Mouse (Mus musculus): ENCODE measurements at regions not wholly inside any gene's neighbourhood (a gene's known extent, or its start where the extent isn't known, plus 50 kb on each side); places are given as distances from the start of the nearest gene placed in this dataset.

- ATAC-seq (ENCODE audit: insufficient number of reproducible peaks, low FRiP score, low TSS enrichment): peak; percentile 71
Observed at GRCm38 (mm10) chr4:54282934-54283333, 457.1 kb downstream of the Tmem38b start.

- ATAC-seq (ENCODE audit: insufficient number of reproducible peaks, low FRiP score, low TSS enrichment): no peak
Observed at GRCm38 (mm10) chr4:54313804-54314203, 488.0 kb downstream of the Tmem38b start.

GRCm38 (mm10) chr4:54324851-54325250, 499.0 kb downstream of the Tmem38b start:
- ATAC-seq (ENCODE audit: insufficient number of reproducible peaks, low FRiP score, low TSS enrichment): no peak

DNA sequence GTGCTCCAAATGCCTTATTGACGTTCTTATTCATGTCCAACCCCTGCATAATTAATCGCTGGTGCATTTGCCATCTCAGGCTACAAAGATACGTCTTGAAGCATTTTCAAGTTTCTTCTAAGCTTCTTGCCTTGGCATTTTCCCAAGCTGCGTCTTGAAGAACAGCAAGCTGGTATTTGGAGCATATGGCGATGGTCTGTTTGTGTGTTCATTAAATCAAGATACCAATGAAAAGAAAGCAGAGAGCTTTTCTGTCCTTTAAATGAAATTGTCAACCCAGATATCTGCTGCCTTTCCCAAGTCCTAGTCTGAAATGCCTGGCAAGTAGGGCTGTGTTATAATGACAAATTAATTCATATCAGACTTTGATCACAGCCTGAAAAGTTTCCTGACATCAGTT, 502.4 kb downstream of the Tmem38b start:
- ATAC-seq (ENCODE audit: insufficient number of reproducible peaks, low FRiP score, low TSS enrichment): no peak

DNA sequence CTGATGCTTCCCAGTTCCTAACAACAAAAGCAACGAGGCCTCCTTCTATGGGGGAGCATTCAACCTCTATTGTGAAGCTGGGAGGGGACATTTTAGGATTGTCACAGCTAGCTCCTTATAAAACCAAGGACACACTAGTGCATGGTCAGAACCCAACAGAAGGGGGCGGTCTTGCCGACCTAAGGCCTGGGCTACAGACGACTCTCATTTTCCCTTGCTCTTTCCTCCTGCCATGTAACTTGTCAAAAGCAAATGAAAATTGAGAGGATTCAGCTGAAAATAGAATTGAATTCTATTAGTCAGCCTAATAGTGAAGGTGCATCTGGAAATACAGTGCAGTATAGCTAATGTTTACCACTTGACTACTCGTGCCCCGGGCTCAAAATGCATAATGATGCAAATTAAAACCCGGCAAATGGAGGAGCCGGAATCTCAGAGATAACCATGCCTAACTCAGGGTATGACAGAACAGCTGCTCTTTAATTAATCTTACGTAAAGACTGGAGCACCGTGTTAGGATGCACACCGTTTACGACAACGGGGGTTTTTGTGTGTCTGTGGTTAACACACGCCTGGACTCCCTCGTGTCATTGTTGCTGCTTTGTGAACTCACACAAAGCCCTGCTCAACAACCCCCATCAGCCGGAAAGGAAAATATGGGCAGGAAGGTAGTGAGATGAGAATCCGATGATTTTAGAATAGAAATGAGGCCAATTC, 503.0 kb downstream of the Tmem38b start:
- ATAC-seq (ENCODE audit: insufficient number of reproducible peaks, low FRiP score, low TSS enrichment): 0 out of 2 replicates have a peak, but pooled peaks have one; percentile 33

- no peak for ATAC-seq (ENCODE audit: insufficient number of reproducible peaks, low FRiP score, low TSS enrichment)
Observed at GRCm38 (mm10) chr4:54330686-54331085, 504.8 kb downstream of the Tmem38b start.

GRCm38 (mm10) chr4:54331588-54332211, 505.9 kb downstream of the Tmem38b start:
- ATAC-seq (ENCODE audit: insufficient number of reproducible peaks, low FRiP score, low TSS enrichment): no peak

GRCm38 (mm10) chr4:54332261-54332660, 506.4 kb downstream of the Tmem38b start:
- ATAC-seq (ENCODE audit: insufficient number of reproducible peaks, low FRiP score, low TSS enrichment): no peak

DNA sequence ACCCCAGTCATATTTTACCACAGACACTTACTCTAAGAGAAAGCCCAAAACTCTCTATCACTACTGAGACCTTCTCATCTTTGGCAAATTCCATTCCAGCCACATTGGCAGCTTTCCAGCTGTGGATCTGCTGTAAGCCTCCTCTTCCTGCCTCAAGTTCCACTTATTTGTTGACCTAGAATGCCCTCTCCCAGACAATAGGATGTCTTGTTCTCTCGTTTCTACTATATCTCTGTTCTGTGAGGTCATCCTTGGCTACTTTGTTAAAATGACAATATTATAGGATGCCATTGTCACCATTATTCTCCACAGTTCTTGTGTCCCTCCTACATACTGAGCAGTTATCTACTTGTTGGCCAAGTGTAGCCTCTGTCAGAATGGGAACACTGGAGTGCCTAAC, 512.7 kb downstream of the Tmem38b start:
- ATAC-seq (ENCODE audit: insufficient number of reproducible peaks, low FRiP score, low TSS enrichment): no peak

GRCm38 (mm10) chr4:54340106-54340505, 514.3 kb downstream of the Tmem38b start:
- no peak for ATAC-seq (ENCODE audit: insufficient number of reproducible peaks, low FRiP score, low TSS enrichment)

- no peak for ATAC-seq (ENCODE audit: insufficient number of reproducible peaks, low FRiP score, low TSS enrichment)
Observed at GRCm38 (mm10) chr4:54353657-54354390, 528.0 kb downstream of the Tmem38b start.

DNA sequence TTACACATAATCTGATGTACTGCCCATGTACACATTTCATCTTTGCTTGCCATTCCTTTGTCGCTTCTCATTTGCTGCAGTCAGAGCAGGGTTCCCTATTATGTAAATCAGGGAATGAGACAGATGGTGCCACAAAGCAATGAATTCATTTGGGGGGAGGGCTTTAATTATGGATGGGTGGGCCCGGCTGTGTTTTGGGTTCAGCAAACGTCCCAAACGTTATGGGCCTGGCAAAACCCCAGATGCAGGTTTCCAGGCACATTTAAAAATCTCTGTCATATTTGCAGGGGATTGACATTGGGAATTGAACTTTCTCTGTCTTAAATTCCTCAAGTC, 528.5 kb downstream of the Tmem38b start:
- ATAC-seq (ENCODE audit: insufficient number of reproducible peaks, low FRiP score, low TSS enrichment): no peak

GRCm38 (mm10) chr4:54355381-54356040, 529.7 kb downstream of the Tmem38b start:
- no peak for ATAC-seq (ENCODE audit: insufficient number of reproducible peaks, low FRiP score, low TSS enrichment)

DNA sequence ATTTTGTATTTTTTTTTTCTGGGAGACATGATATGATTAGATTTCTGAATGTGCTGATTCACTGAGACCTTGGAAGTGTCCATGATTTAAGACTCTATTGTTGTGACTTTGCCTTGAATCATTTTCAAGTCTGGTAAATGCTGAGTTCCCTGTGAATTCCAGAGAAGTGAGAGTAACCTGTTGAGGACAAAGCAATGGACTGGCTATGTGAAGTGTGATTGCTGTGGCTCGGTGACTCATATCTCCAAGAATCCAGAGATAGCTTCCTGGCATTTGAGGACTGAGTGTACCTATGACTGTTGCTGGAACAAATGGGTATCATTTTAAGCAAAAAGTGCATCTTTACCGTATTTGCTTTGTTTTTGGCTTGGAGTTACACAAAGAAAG, 530.2 kb downstream of the Tmem38b start:
- ATAC-seq (ENCODE audit: insufficient number of reproducible peaks, low FRiP score, low TSS enrichment): no peak

DNA sequence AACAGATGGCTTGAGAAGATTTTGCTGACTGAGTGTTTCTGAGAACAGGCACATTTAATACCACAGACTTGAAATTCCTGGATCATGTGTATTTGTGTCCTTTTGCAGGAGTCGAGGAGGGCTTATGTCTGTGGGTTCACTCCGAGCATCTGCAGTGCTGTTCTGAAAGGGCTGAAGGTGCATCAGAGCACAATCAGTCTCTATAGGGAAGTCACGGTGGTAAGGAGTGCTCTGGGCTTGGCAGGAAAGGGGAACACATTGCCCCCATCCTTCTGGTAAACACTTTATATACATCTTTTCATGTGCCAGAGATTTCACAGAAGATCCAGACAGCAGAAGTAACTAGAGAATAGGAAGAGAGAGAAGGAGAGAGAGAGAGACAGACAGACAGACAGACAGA, 545.1 kb downstream of the Tmem38b start:
- ATAC-seq (ENCODE audit: insufficient number of reproducible peaks, low FRiP score, low TSS enrichment): no peak

GRCm38 (mm10) chr4:54371418-54371957, 545.6 kb downstream of the Tmem38b start:
- 0 out of 2 replicates have a peak, but pooled peaks have one; percentile 13 for ATAC-seq (ENCODE audit: insufficient number of reproducible peaks, low FRiP score, low TSS enrichment)

DNA sequence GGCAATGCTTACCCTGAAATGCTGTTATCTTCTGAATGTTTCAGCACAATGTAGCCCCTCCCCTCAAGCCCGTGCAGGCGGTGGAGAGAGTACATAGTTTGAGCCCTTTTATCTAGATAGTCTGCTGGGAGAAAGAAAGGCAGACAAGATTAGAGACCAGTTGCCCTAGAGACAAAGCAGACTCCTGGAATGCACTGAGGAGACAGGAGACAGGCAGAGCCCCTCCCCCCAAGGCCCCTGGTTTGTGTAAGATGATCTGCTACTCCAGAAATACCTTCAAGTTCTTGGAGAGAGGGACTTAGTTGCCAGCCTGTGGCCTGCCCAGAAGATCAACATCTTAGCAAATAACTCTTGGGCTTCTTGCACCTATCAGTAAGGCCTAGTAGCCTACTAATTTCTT, 547.8 kb downstream of the Tmem38b start:
- ATAC-seq (ENCODE audit: insufficient number of reproducible peaks, low FRiP score, low TSS enrichment): no peak

- ATAC-seq (ENCODE audit: insufficient number of reproducible peaks, low FRiP score, low TSS enrichment): no peak
Observed at GRCm38 (mm10) chr4:54374457-54374856, 548.6 kb downstream of the Tmem38b start.

GRCm38 (mm10) chr4:54387460-54387859, 557.4 kb upstream of the Zfp462 start:
- no peak for ATAC-seq (ENCODE audit: insufficient number of reproducible peaks, low FRiP score, low TSS enrichment)

DNA sequence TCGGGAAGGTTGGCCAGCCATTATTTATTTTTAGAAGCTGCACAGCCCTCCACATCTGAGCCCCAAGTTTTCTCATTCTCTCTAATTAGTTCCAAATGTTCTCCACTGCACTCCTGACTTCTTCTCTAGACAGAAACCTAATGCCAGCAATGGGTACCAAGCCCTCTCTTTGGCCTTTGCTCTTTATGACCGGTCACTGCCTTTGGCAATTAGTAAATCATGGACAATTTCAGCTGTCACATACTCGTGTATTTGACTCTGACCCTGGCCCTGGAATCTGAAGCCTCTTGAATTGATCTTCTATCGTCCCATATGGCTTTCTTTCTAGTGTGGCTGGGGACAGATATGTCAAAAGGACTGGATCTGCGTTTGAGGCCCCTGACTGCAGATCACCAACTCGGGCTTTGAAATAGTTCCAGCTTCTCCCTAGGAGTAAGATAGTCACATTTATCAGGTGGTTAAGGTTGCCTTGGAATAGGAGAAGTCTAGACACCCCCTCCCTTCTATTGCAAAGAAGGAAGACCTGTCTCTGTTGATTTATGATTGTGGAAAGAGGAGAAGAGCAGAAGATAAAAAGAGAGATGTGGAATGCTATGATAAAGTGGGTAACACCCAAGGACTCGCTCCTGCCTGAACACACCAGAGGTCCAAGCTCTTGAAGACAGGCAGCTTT, 553.2 kb upstream of the Zfp462 start:
- no peak for ATAC-seq (ENCODE audit: insufficient number of reproducible peaks, low FRiP score, low TSS enrichment)
